Mouse (Mus musculus): ENCODE data around the gene Gkn1. TPM values are rescaled to one million over a fixed set of nuclear protein-coding genes. Genes with fewer than 3 reads are reported as not detected.

Gene Gkn1
- not detected in 2 replicates for polyA plus RNA-seq (2015; fragmentation: Nextera tagmentation; extraction: Ambion mirVana)

DNA sequence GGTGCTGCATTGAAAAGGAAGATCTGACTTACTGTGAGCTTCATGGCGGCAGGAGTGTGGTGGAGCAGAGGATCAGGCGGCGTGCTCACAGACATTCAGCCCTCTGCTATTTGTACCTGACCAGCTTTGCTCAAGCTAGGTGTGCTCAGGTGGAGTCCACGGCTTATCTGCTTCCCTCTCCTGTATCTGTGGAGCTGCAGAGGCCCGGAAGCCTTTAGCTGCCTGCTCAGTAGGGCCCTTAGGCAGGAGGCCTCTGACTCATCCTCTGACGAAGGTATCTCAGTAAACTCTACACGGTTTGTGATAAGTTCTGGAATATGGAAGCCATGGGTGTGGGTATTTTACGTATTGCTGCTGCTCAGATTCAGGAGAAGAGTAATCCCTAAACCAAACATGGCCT is at the start of gene Gkn1:
Gene Gkn1, minus strand, starts transcription at position 114 of the 400 bp plus-strand sequence.
- Histone ChIP-seq H3K4me2 (ENCODE audit: low read depth, low read length) (no peak within 1 kb of the TSS), H3K4me1 (ENCODE audit: control insufficient read depth, insufficient read depth, low read length) (no peaks in the 10 kb centered on the region), H3K9ac (ENCODE audit: low read length) (no peak within 1 kb of the TSS), H3K27me3 (ENCODE audit: control insufficient read depth, insufficient read depth, low read length) (0 out of 2 replicates have a peak, but pooled peaks cover 3% of the 10 kb centered on the region), H3K36me3 (ENCODE audit: control insufficient read depth, insufficient read depth) (no peaks in the 10 kb centered on the region), H3K4me3 (ENCODE audit: low read length) (no peak within 1 kb of the TSS), H3K27ac (ENCODE audit: low read length) (no peak within 1 kb of the TSS), H3K9me3 (replicated peaks; ENCODE audit: control insufficient read depth, low read length) (no peaks in the 10 kb centered on the region)
- WGBS = 81% methylated on average over 8 of the region's 8 CpGs
- ATAC-seq (replicated peaks; ENCODE audit: extremely low read depth, insufficient read depth, low FRiP score) = no peak

DNA sequence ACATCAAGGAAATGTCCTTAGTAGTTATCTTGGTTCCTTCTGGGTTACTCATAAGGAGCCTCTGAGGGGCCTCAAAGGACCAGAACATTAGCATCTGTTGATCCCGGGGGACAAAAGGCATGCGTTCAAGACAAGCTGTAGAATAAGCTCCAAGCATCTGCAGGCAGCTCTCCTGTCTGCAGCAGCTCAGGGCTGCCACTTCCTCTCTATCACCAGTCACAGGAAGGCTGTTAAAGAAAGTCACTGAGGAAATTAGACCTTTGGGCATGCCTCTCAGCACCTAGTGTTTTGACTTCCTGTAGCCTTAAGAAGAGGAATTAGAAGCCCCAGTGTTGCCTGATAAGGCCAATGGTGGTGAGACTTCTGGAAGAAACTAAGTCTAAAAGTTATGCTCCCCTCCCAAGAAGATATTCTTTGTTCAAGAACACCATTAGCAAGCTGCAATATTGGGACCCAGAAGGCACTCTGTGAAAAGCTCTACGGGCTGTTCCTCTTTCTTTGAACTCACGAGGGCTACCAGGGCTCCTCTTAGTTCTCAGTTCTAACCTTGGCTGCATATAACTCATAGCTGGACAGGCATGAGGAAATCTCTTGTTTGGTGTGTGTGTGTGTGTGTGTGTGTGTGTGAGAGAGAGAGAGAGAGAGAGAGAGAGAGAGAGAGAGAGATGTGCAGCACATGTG is 49.3 kb upstream of the Gkn1 start:
- 49% methylated on average over 4 of the region's 4 CpGs for WGBS

DNA sequence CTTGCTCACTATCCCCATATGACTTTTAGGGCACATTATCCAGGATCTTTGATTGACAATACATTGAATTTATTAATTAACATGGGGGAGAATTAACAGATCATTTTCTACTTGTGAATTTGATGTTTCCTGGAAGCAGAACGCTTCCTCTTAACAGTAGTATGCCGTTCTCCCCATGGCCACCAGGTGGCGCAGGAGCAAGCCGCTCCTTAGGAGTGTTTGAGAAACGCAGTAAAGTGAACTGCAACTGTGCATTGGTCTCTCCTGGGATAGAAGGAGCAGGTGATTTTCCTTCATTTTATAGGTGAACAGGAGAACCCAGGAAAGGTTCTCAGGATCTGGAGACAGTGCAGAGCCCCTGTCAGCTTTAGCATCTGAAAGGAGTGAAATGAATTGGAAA is 48.4 kb upstream of the Gkn1 start:
- WGBS = under 1% methylated on average over 5 of the region's 5 CpGs
- no peaks in the 10 kb centered on the region for H3K9me3 ChIP-seq (replicated peaks; ENCODE audit: control insufficient read depth, low read length)
- H3K4me2 ChIP-seq (ENCODE audit: low read depth, low read length) = 0 out of 2 replicates have a peak overlapping the region, but pooled peaks have one; percentile 9
- H3K4me1 ChIP-seq (ENCODE audit: control insufficient read depth, insufficient read depth, low read length) = peaks cover 28% of the 10 kb centered on the region
- H3K27ac ChIP-seq (ENCODE audit: low read length) = no peak overlapping the region
- no peak overlapping the region for H3K4me3 ChIP-seq (ENCODE audit: low read length)
- H3K27me3 ChIP-seq (ENCODE audit: control insufficient read depth, insufficient read depth, low read length) = peaks cover 41% of the 10 kb centered on the region
- H3K36me3 ChIP-seq (ENCODE audit: control insufficient read depth, insufficient read depth) = no peaks in the 10 kb centered on the region
- no peak; the same call in 1 of the 2 replicates for ATAC-seq (replicated peaks; ENCODE audit: extremely low read depth, insufficient read depth, low FRiP score)
- no peak overlapping the region for H3K9ac ChIP-seq (ENCODE audit: low read length)

More for the DNA sequence above, 49.3 kb upstream of the Gkn1 start:
- H3K4me2 ChIP-seq (ENCODE audit: low read depth, low read length) = no peak overlapping the region
- H3K4me1 ChIP-seq (ENCODE audit: control insufficient read depth, insufficient read depth, low read length) = peaks cover 27% of the 10 kb centered on the region
- no peak overlapping the region for H3K4me3 ChIP-seq (ENCODE audit: low read length)
- ATAC-seq (replicated peaks; ENCODE audit: extremely low read depth, insufficient read depth, low FRiP score) = no peak
- H3K36me3 ChIP-seq (ENCODE audit: control insufficient read depth, insufficient read depth) = no peaks in the 10 kb centered on the region
- no peak overlapping the region for H3K27ac ChIP-seq (ENCODE audit: low read length)
- no peak overlapping the region for H3K9ac ChIP-seq (ENCODE audit: low read length)
- no peaks in the 10 kb centered on the region for H3K9me3 ChIP-seq (replicated peaks; ENCODE audit: control insufficient read depth, low read length)
- H3K27me3 ChIP-seq (ENCODE audit: control insufficient read depth, insufficient read depth, low read length) = peaks cover 37% of the 10 kb centered on the region

DNA sequence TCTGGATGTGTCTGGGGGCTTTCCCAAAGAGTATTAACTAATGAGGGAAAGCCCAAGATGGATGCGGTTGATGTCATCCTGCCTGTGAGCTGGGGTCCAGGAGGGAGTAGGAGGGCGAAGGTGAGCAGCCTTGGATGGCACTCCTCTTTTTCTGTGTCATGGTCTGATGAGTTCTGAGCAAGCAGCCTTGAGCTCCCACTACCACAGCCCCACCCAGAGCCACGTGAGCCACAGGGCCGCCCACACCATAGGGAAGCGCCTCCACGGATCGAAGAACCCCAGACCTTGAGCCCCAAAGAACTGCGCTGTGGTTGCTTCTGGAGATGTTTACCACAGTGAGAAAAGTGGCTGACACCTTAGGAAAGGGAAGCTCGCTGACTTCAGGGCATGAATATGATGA is 44.0 kb upstream of the Gkn1 start:
- Histone ChIP-seq H3K4me1 (ENCODE audit: control insufficient read depth, insufficient read depth, low read length) (peaks cover 13% of the 10 kb centered on the region), H3K27ac (ENCODE audit: low read length) (no peak overlapping the region), H3K36me3 (ENCODE audit: control insufficient read depth, insufficient read depth) (no peaks in the 10 kb centered on the region), H3K27me3 (ENCODE audit: control insufficient read depth, insufficient read depth, low read length) (peaks cover 46% of the 10 kb centered on the region), H3K9me3 (replicated peaks; ENCODE audit: control insufficient read depth, low read length) (no peaks in the 10 kb centered on the region), H3K4me2 (ENCODE audit: low read depth, low read length) (no peak overlapping the region), H3K9ac (ENCODE audit: low read length) (no peak overlapping the region), H3K4me3 (ENCODE audit: low read length) (no peak overlapping the region)
- 77% methylated on average over 9 of the region's 9 CpGs for WGBS
- ATAC-seq (replicated peaks; ENCODE audit: extremely low read depth, insufficient read depth, low FRiP score) = 0 out of 2 replicates have a peak, but pooled peaks have one; percentile 28

DNA sequence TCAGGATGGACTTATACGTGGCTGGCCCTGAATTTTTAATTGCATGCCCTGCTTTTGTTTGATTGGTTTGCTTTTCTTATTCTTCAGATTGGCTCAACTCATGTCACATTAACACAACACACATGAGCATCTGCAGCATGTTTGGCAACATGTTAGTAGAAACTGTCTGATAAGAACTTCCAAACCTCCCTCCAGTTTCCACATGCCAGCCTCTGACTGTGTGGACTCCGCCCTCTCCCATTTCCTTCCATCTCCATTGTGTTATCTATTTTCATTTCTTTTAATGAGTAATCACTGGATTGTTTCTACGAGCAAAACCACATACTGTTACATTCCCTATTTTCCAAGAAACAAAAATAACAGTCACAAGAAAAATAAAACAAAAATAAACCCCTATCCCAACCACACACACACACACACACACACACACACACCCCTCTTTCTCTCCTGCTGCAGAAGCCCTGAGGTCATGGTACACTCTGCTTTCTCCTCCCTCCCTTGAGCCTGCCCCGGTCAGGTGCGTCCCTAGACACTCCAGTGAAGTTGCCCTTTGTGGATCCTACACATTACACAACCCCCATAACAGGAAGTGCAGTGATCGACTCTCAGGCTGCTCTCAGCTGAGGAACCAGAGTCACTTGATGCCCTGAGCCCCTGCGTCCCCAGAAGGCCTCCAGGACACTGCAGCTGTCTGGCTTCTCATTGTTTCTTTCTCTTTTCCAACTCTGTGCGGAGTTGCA is 42.9 kb upstream of the Gkn1 start:
- H3K36me3 ChIP-seq (ENCODE audit: control insufficient read depth, insufficient read depth) = no peaks in the 10 kb centered on the region
- peaks cover 42% of the 10 kb centered on the region for H3K27me3 ChIP-seq (ENCODE audit: control insufficient read depth, insufficient read depth, low read length)
- ATAC-seq (replicated peaks; ENCODE audit: extremely low read depth, insufficient read depth, low FRiP score) = no peak
- no peak overlapping the region for H3K9ac ChIP-seq (ENCODE audit: low read length)
- H3K4me2 ChIP-seq (ENCODE audit: low read depth, low read length) = no peak overlapping the region
- no peak overlapping the region for H3K4me3 ChIP-seq (ENCODE audit: low read length)
- 59% methylated on average over 8 of the region's 8 CpGs for WGBS
- no peaks in the 10 kb centered on the region for H3K9me3 ChIP-seq (replicated peaks; ENCODE audit: control insufficient read depth, low read length)
- H3K27ac ChIP-seq (ENCODE audit: low read length) = no peak overlapping the region
- peaks cover 7% of the 10 kb centered on the region; the same call in 1 of the 2 replicates for H3K4me1 ChIP-seq (ENCODE audit: control insufficient read depth, insufficient read depth, low read length)

DNA sequence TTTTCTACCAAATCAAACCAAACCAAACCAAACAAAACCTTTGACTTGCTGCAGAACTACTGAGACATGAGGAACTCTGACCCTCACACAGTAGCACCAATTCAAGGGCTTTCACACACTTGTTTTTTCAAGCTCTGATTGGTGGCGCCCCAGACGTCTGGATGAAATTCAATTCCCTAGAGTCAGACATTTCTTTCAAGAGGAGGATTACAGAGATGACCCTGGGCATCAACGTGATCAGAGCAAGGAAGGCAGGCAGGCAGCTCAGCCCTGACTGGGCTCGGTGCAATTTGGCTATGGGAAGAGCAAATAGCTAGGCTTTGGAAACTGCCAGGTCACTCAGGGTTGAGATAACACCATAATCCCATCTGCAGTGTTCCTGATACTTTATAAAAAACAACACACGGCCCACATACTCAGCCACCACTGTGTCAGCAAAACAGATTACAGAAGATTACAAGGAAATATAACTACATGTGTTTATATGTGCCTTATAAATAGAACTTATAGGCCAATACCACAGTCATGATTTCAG is 38.8 kb upstream of the Gkn1 start:
- ATAC-seq (replicated peaks; ENCODE audit: extremely low read depth, insufficient read depth, low FRiP score) = no peak
- Histone ChIP-seq H3K4me3 (ENCODE audit: low read length) (no peak overlapping the region), H3K9ac (ENCODE audit: low read length) (no peak overlapping the region), H3K27me3 (ENCODE audit: control insufficient read depth, insufficient read depth, low read length) (peaks cover 38% of the 10 kb centered on the region), H3K27ac (ENCODE audit: low read length) (no peak overlapping the region), H3K4me2 (ENCODE audit: low read depth, low read length) (no peak overlapping the region), H3K4me1 (ENCODE audit: control insufficient read depth, insufficient read depth, low read length) (peaks cover 7% of the 10 kb centered on the region; the same call in 1 of the 2 replicates), H3K9me3 (replicated peaks; ENCODE audit: control insufficient read depth, low read length) (no peaks in the 10 kb centered on the region), H3K36me3 (ENCODE audit: control insufficient read depth, insufficient read depth) (no peaks in the 10 kb centered on the region)
- 27% methylated on average over 5 of the region's 5 CpGs for WGBS

DNA sequence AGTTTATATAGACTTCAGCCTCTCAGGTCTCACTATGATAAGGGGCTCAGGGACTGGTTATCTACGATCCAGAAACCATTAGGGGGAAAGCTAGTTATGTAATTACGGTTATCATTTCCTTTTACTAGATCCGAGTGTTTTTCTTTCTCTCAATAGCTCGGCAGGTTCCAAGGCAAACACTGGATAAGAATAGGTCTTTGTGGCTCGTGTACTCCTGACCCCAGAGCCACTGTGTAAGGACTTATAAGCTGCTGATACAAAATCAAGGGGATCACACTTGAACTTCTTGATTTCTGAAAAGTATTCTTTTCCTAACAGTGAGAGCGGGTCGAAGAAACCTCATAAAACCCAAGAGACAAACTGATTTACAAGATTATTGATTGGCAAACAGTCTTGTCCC is 38.1 kb upstream of the Gkn1 start, which contains the start of gene Gkn3:
Gene Gkn3, minus strand, starts transcription at position 59 of the 400 bp plus-strand sequence.
- Histone ChIP-seq H3K27me3 (ENCODE audit: control insufficient read depth, insufficient read depth, low read length) (peaks cover 42% of the 10 kb centered on the region), H3K9me3 (replicated peaks; ENCODE audit: control insufficient read depth, low read length) (no peaks in the 10 kb centered on the region), H3K9ac (ENCODE audit: low read length) (no peak within 1 kb of the TSS), H3K27ac (ENCODE audit: low read length) (no peak within 1 kb of the TSS), H3K4me2 (ENCODE audit: low read depth, low read length) (no peak within 1 kb of the TSS), H3K4me1 (ENCODE audit: control insufficient read depth, insufficient read depth, low read length) (peaks cover 12% of the 10 kb centered on the region; the same call in 1 of the 2 replicates), H3K4me3 (ENCODE audit: low read length) (no peak within 1 kb of the TSS), H3K36me3 (ENCODE audit: control insufficient read depth, insufficient read depth) (no peaks in the 10 kb centered on the region)
- 53% methylated on average over 7 of the region's 7 CpGs for WGBS
- ATAC-seq (replicated peaks; ENCODE audit: extremely low read depth, insufficient read depth, low FRiP score) = no peak

DNA sequence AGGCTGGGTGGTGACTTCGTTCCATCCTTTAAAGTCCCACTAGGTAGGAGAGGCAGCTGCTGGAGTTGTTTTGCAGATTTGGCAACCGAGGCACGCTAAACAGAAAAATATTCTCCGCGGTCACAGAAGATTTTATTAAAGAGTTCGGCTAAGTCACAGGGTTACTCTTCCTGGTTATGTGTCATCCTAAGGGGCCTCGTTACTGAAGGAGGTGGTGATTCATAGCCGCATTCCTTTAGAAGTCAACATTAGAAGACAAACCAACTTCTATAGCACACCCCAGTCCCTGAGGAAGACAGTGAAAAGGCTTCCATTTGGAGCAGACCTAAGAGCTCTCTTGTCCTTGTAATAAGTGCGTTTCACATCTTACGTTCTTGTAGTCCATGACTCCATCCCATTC is 35.9 kb upstream of the Gkn1 start:
- no peak for ATAC-seq (replicated peaks; ENCODE audit: extremely low read depth, insufficient read depth, low FRiP score)
- H3K27ac ChIP-seq (ENCODE audit: low read length) = no peak overlapping the region
- H3K36me3 ChIP-seq (ENCODE audit: control insufficient read depth, insufficient read depth) = no peaks in the 10 kb centered on the region
- no peak overlapping the region for H3K9ac ChIP-seq (ENCODE audit: low read length)
- H3K4me3 ChIP-seq (ENCODE audit: low read length) = no peak overlapping the region
- H3K4me2 ChIP-seq (ENCODE audit: low read depth, low read length) = no peak overlapping the region
- no peaks in the 10 kb centered on the region for H3K9me3 ChIP-seq (replicated peaks; ENCODE audit: control insufficient read depth, low read length)
- peaks cover 9% of the 10 kb centered on the region; the same call in 1 of the 2 replicates for H3K4me1 ChIP-seq (ENCODE audit: control insufficient read depth, insufficient read depth, low read length)
- 74% methylated on average over 10 of the region's 10 CpGs for WGBS
- H3K27me3 ChIP-seq (ENCODE audit: control insufficient read depth, insufficient read depth, low read length) = peaks cover 53% of the 10 kb centered on the region

DNA sequence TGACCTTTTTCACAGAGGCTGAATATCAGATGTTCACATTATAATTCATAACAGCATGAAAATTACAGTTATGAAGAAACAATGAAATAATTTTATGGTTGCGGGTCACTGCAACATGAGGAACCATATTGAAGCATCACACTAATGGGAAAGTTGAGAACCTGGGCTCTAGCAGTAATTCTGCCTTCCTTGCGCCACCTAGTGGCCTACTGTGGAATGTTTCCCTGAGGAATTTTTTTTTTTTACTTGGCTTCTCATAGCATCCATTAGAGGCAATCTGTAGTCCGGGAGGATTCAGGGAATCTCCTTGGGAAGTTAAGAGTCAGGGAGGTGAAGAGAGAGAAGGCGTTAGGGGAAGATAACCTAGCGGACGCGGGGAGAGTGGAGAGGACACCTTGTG is 35.5 kb upstream of the Gkn1 start:
- peaks cover 9% of the 10 kb centered on the region; the same call in 1 of the 2 replicates for H3K4me1 ChIP-seq (ENCODE audit: control insufficient read depth, insufficient read depth, low read length)
- ATAC-seq (replicated peaks; ENCODE audit: extremely low read depth, insufficient read depth, low FRiP score) = no peak
- H3K9me3 ChIP-seq (replicated peaks; ENCODE audit: control insufficient read depth, low read length) = no peaks in the 10 kb centered on the region
- 9% methylated on average over 7 of the region's 7 CpGs for WGBS
- peaks cover 53% of the 10 kb centered on the region for H3K27me3 ChIP-seq (ENCODE audit: control insufficient read depth, insufficient read depth, low read length)
- H3K4me2 ChIP-seq (ENCODE audit: low read depth, low read length) = no peak overlapping the region
- H3K36me3 ChIP-seq (ENCODE audit: control insufficient read depth, insufficient read depth) = no peaks in the 10 kb centered on the region
- H3K9ac ChIP-seq (ENCODE audit: low read length) = no peak overlapping the region
- no peak overlapping the region for H3K27ac ChIP-seq (ENCODE audit: low read length)
- H3K4me3 ChIP-seq (ENCODE audit: low read length) = no peak overlapping the region

Data from heart, embryonic 16.5 days (tissue).